Mouse (Mus musculus) midbrain, embryonic 16.5 days (tissue): Measurements from ENCODE around the gene Gm11985. TPM values are rescaled to one million over a fixed set of nuclear protein-coding genes. Genes with fewer than 3 reads are reported as not detected.

Source experiments
- ATAC-seq: fragments of 200-750 bp; cut with Nextera tagmentation; 2 replicates; pipeline ENCODE4 v1.8.0; 2017; ENCODE audit warnings: moderate TSS enrichment
- H3K27ac ChIP-seq: fragments of 300-500 bp; sonication (generic); 2 replicates; pipeline ENCODE4 v1.5.1; 2014; ENCODE audit warnings: mild to moderate bottlenecking, low read length, mixed read lengths
- H3K27me3 ChIP-seq: fragments of 300-500 bp; sonication (generic); 2 replicates; pipeline ENCODE4 v1.6.1; 2014; ENCODE audit warnings: low read depth, low read length, mixed read lengths; ENCODE audit not compliant: control insufficient read depth, insufficient read depth
- H3K36me3 ChIP-seq: fragments of 300-500 bp; sonication (generic); 2 replicates; pipeline ENCODE4 v1.6.1; 2014; ENCODE audit warnings: mild to moderate bottlenecking, low read length, moderate library complexity, mixed read lengths; ENCODE audit not compliant: control insufficient read depth, insufficient read depth
- H3K4me1 ChIP-seq: fragments of 300-500 bp; sonication (generic); 2 replicates; pipeline ENCODE4 v1.6.1; 2014; ENCODE audit warnings: mild to moderate bottlenecking, low read length, mixed read lengths; ENCODE audit not compliant: control insufficient read depth, insufficient read depth
- H3K4me2 ChIP-seq: fragments of 300-500 bp; sonication (generic); 2 replicates; pipeline ENCODE4 v1.6.1; 2014; ENCODE audit warnings: mild to moderate bottlenecking, low read length, mixed read lengths
- H3K4me3 ChIP-seq: fragments of 300-500 bp; sonication (generic); 2 replicates; pipeline ENCODE4 v1.5.1; 2014; ENCODE audit warnings: low read depth, mild to moderate bottlenecking, low read length, moderate library complexity, mixed read lengths
- H3K9ac ChIP-seq: fragments of 300-500 bp; sonication (generic); 2 replicates; pipeline ENCODE4 v1.6.1; 2014; ENCODE audit warnings: low read depth, low read length, mixed read lengths
- H3K9me3 ChIP-seq: fragments of 300-500 bp; sonication (generic); replicated peaks from 2 replicates; pipeline ENCODE4 v1.6.1; 2014; ENCODE audit warnings: mild to moderate bottlenecking, low read length, mixed read lengths; ENCODE audit not compliant: control insufficient read depth, poor library complexity, severe bottlenecking
- WGBS: fragments of 180-500 bp; shearing (Covaris S2); extraction: QIAGEN DNeasy Blood & Tissue Kit; methylation state at CpG from one replicate; pipeline ENCODE4 v1.1.7; 2014; 5-methylcytosine and 5-hydroxymethylcytosine counted together
- polyA plus RNA-seq: library from polyadenylated mRNA; unstranded; fragments of >200 nt; fragmentation: Nextera tagmentation; extraction: Ambion mirVana; gene quantifications from 2 replicates; pipeline ENCODE4 v1.2.1, GENCODE M21; 2015

Gene Gm11985
- polyA plus RNA-seq, 1 experiment from 2014 or later, result not detected

- no peak overlapping the region for H3K27ac ChIP-seq
- no peak overlapping the region for H3K4me3 ChIP-seq
- no peak overlapping the region for H3K9ac ChIP-seq
- H3K27me3 ChIP-seq, result no peaks in the 10 kb centered on the region
- ATAC-seq, result no peak
- H3K4me2 ChIP-seq, result no peak overlapping the region
- no peaks in the 10 kb centered on the region for H3K9me3 ChIP-seq
- no peaks in the 10 kb centered on the region for H3K4me1 ChIP-seq
- H3K36me3 ChIP-seq, result peaks cover 7% of the 10 kb centered on the region; the same call in 1 of the 2 replicates
- 65% methylated on average over 3 of the region's 3 CpGs for WGBS
Observed at GRCm38 (mm10) chr11:7142725-7143124, 45.6 kb downstream of the Gm11985 start.

- 0 out of 2 replicates have a peak, but pooled peaks have one; percentile 28 for ATAC-seq
- Histone ChIP-seq H3K4me3 (no peak overlapping the region), H3K36me3 (peaks cover 7% of the 10 kb centered on the region; the same call in 1 of the 2 replicates), H3K9me3 (no peaks in the 10 kb centered on the region), H3K9ac (no peak overlapping the region), H3K4me1 (no peaks in the 10 kb centered on the region), H3K27ac (no peak overlapping the region), H3K27me3 (no peaks in the 10 kb centered on the region), H3K4me2 (no peak overlapping the region)
- WGBS, result 96% methylated on average over 3 of the region's 3 CpGs
Observed at GRCm38 (mm10) chr11:7140449-7140848, 47.9 kb downstream of the Gm11985 start.

- Histone ChIP-seq H3K27ac (no peak overlapping the region), H3K9me3 (no peaks in the 10 kb centered on the region), H3K36me3 (peaks cover 7% of the 10 kb centered on the region; the same call in 1 of the 2 replicates), H3K4me2 (no peak overlapping the region), H3K4me3 (no peak overlapping the region), H3K9ac (no peak overlapping the region), H3K27me3 (no peaks in the 10 kb centered on the region), H3K4me1 (no peaks in the 10 kb centered on the region)
- WGBS, result 91% methylated on average over 8 of the region's 8 CpGs
- no peak for ATAC-seq
Observed at GRCm38 (mm10) chr11:7138370-7138769, 50.0 kb downstream of the Gm11985 start.

GRCm38 (mm10) chr11:7136246-7136855, 52.0 kb downstream of the Gm11985 start:
- H3K9me3 ChIP-seq, result no peaks in the 10 kb centered on the region
- H3K9ac ChIP-seq, result no peak overlapping the region

GRCm38 (mm10) chr11:7135763-7136162, 52.6 kb downstream of the Gm11985 start:
- Histone ChIP-seq H3K9me3 (no peaks in the 10 kb centered on the region), H3K27ac (no peak overlapping the region), H3K4me1 (no peaks in the 10 kb centered on the region), H3K9ac (no peak overlapping the region), H3K4me2 (no peak overlapping the region), H3K27me3 (no peaks in the 10 kb centered on the region), H3K36me3 (peaks cover 10% of the 10 kb centered on the region), H3K4me3 (no peak overlapping the region)
- no peak; the same call in 1 of the 2 replicates for ATAC-seq
- WGBS, result 79% methylated on average over 9 of the region's 9 CpGs

More at GRCm38 (mm10) chr11:7136246-7136855, 52.0 kb downstream of the Gm11985 start:
- 95% methylated on average over 5 of the region's 5 CpGs for WGBS
- Histone ChIP-seq H3K4me1 (no peaks in the 10 kb centered on the region), H3K4me3 (no peak overlapping the region), H3K4me2 (no peak overlapping the region), H3K27me3 (no peaks in the 10 kb centered on the region), H3K36me3 (peaks cover 7% of the 10 kb centered on the region), H3K27ac (no peak overlapping the region)
- no peak for ATAC-seq

- WGBS, result 49% methylated on average over 6 of the region's 6 CpGs
- peak; percentile 41; the same call in 1 of the 2 replicates for ATAC-seq
- H3K4me1 ChIP-seq, result no peaks in the 10 kb centered on the region
- no peaks in the 10 kb centered on the region for H3K9me3 ChIP-seq
- H3K36me3 ChIP-seq, result peaks cover 13% of the 10 kb centered on the region
- H3K4me3 ChIP-seq, result no peak overlapping the region
- no peak overlapping the region for H3K9ac ChIP-seq
- no peaks in the 10 kb centered on the region for H3K27me3 ChIP-seq
- no peak overlapping the region for H3K27ac ChIP-seq
- no peak overlapping the region for H3K4me2 ChIP-seq
Observed at GRCm38 (mm10) chr11:7135301-7135700, 53.1 kb downstream of the Gm11985 start.

- ATAC-seq, result no peak
- no peak overlapping the region for H3K9ac ChIP-seq
- H3K4me3 ChIP-seq, result no peak overlapping the region
- no peaks in the 10 kb centered on the region for H3K27me3 ChIP-seq
- H3K9me3 ChIP-seq, result no peaks in the 10 kb centered on the region
- H3K4me2 ChIP-seq, result no peak overlapping the region
- no peaks in the 10 kb centered on the region for H3K4me1 ChIP-seq
- peaks cover 10% of the 10 kb centered on the region for H3K36me3 ChIP-seq
- H3K27ac ChIP-seq, result no peak overlapping the region
- 81% methylated on average over 5 of the region's 5 CpGs for WGBS
Observed at GRCm38 (mm10) chr11:7134319-7134718, 54.0 kb downstream of the Gm11985 start.

GRCm38 (mm10) chr11:7133736-7134135, 54.6 kb downstream of the Gm11985 start:
- Histone ChIP-seq H3K4me3 (no peak overlapping the region), H3K27me3 (no peaks in the 10 kb centered on the region), H3K9ac (no peak overlapping the region), H3K27ac (no peak overlapping the region), H3K4me1 (no peaks in the 10 kb centered on the region), H3K4me2 (no peak overlapping the region), H3K36me3 (peaks cover 6% of the 10 kb centered on the region), H3K9me3 (no peaks in the 10 kb centered on the region)
- no peak for ATAC-seq
- WGBS, result 91% methylated on average over 5 of the region's 5 CpGs
